Mouse (Mus musculus) lung, postnatal 25 days (tissue): Measurements from ENCODE around the gene Atxn1.

Experiments
- DNase-seq: peaks from one replicate; pipeline ENCODE4 v3.0.0; 2022; ENCODE audit warnings: low spot score

Atxn1 gene

DNA sequence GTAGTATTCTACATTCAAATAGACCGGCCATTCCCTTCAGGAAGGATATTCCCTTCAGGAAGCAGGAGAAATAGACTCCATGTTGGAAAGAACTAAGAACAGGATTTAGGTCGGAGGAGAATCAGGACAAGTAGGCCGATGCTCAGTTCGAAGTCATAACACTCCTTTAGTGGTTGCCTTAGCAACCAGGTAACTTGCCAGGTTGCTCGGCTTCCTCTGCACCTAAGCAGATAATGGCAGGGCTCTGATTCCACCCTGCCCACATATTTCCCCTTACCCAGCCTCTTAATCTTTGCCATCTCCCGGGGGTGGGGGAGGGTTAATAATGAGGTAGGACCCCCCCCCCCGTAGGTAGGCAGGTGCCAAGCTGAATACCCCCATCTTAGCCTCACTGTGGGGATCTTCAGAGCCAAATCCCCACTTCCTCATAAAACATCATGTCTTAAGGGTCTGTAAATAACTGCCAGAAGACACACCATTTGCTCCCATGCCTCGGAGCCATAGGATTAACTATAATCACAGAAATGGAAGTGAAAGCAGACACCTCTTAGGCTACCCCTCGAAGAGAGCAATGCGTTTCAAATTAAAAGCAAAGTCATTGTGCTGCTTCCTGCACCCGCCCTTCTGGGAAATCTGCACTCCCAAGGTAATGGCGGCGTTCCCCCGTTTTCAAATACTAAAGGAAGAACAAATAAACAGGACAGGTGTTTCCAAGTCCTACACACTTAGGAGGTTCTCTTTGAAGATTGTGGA lies 240.1 kb downstream of the Atxn1 start:
- DNase-seq = no peak

DNA sequence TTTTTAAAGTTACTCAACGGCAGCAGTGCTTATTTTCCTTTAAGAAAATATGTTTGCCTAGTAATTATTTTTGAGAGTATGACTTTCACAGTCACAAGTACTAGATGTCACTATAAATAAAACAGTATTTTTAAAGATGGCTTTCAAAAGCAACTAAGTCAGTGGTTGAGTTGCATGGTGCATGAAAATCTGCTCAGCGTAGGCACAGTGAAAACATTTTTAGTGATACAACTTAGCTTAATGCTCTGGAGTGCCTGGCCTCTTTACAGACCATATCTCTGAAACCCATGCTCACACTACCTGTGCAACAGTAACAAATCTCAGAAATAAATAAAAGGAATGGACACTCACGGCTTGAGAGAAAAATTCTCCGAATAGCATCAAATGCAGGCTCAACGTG lies 241.9 kb downstream of the Atxn1 start:
- no peak for DNase-seq

DNA sequence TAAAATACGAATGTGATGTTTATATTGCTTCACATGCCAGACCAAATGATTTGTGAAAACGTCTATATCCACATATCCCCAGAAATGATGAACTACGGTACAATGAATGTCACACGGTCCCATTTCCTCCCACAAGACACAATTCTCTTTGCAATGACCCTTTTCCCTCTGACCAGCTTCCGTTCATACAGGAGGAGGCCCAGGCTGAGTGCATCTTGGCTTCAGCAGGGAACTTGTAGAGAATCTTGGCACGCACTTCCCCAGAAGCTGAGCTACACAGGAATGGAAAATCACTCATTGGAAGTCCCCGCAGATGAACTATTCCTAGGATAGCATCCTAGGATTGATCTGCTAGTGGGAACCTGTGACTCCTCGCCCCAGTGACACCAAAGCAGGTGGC lies 243.2 kb downstream of the Atxn1 start:
- DNase-seq = no peak

DNA sequence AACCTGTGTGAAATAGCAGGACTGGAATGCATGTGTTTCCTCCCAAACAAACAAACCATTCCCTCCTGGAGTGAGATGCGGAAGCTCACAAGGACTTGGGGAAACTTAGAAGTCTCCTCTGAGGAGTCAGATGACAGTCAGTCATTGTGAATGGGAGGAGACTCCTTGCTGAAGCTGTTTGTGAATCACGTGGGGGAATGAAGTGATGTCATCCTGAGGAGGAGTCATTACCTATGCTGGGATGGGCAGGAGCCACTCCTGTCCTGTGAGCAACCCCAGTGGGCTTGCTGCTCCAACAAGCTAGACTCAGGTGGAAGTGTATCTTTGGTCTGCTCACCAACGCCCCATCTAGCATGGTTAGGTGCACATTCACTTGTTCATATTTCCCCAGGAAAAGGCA lies 246.0 kb downstream of the Atxn1 start:
- peak; percentile 17 for DNase-seq

DNA sequence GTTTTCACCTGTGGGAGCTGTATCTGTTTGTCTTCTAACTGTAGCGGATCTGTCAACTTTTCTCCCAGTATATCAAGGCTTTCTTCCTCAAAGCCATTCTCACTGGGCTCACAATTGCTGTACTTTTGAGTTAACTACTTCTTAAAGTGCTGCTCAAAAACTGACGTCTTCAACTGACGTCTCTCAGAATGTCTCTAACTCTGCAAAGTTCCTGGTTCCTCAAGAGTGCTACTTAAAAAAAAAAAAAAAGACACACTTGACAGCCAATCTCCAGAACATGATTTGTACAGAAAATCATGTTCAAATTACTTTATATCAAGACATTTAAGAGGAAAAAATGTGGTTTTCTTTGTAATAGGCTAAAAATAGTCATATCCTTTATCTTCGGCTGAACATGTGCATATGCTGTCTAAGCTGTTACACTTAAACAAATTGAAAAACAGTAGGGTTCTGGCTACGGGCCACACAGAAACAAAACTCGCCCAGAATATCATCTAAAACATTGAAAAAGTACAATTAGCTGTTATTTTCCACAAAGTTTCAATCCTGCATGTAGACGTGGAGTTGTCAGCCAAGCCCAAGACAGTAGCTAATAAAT lies 249.1 kb downstream of the Atxn1 start:
- peak; percentile 10 for DNase-seq

DNA sequence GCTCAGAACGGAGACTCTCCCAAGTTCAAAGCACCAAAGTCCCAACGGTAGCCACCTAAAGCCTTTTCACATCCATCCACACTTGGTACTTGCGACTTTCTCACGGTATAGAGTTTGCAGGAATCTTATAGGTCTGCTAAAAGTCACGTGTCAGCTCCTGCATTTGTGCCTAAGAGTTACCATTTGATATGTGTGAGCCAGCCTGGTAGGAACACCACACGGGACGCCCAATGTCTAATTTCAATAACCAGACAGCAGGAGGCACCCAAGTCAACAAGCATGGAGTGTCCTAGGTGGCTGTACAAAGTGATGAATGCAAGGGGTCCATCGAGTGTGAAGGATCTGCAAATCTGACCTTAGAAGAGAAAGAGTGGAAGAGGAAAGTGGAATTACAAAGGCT lies 254.8 kb downstream of the Atxn1 start:
- DNase-seq = no peak

DNA sequence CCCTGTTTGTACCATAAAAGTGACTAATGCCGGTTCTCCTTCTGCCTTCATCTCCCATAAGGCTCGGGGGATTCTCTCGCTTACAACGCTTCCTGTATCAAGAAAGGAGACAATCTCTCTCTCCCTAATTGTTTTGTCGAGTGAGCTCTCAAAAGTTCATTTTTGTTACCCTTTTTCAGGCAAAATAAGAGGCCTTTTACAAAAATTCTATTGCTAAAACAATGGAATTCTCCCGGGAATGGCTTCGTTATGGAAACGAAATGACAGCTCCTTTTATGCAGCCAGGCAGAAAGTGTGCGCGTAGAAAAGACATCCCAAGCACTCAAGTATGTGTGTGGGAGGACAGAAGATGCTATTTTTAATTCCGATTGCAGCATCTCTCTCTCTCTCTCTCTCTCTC lies 255.4 kb downstream of the Atxn1 start:
- DNase-seq = no peak

DNA sequence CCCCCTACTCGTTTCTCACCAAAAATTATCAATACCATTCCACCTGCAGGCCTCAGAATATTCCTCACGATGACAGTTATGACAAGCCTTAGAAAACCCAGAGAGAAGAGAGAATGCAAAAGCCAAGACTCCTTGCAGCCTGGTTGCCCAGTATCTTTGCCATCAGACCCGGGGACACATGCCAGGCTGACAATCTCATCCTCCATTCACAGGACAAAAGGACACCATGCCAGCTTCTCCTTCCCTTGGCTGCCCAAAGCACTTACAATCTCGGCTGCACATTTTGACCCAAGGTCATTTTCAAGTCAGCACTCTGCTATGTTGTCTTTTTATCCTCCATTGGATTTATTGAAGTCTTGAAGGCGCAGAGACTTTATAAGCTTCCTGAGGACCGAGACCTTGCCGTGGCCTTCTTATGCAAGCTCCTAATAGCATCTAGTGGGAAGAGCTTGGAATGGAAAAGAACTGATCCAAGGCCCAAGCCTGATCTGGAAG lies 263.5 kb downstream of the Atxn1 start:
- no peak for DNase-seq

DNA sequence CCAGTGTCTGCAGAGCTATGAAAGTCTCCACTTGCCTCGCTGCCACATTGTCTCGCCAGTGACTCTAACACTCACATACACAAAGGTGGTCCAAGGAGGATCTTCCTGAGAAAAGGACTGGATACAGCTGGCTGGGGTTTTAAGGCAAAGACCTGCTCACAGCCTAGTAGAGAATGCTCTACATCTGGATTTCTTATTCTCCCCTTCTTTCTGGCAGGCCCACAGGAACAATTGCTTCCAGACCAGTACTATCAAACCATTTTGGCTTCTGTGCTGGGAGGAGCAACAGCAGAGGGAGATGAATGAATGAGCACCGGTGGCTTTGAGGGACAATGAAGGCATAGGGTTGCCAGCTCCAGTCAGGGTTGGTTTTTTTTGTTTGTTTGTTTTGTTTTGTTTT lies 265.8 kb downstream of the Atxn1 start:
- no peak for DNase-seq

DNA sequence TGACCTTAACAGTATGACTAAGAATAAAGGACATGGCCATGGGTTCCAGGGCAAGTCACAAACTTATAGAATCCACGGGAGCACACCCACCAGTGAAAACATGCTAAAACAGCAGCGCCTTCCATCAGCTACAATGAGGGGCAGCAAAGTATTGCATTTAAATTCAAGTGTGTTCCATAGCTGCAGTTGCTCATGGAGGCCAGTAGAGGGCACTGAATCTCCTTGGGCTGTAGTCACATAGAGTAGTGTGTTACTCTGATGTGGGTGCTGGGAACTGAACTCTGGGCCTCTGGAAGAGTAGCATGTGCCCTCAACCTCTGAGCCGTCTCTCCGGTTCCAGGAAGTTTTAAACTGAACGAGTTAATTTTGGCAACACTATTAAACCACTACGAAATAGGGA lies 268.8 kb downstream of the Atxn1 start:
- no peak for DNase-seq

DNA sequence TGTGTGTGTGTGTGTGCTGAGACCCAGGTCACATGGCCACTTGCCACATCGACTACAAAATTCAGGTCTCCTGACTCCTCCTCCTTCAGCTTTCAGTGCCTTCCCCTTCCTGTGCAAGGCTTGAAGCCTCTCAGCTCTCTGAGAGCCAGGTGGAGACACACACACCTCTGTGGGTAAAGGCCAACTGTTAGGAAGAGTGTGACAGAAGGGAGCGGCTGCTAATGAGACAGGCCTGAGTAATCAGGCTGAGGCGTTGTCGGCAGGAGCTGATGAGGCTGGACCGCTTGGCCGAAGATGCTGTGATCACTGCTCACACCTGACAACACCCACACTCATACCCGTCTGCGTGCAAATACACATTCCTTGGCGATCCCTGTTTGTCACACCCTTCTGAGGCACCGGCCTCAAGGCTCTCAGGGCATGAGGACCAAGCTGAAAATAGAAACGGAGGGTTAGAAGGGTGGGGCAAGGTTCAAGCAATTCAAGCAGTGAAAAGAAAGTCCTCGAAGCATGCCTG lies 269.8 kb downstream of the Atxn1 start:
- DNase-seq = peak; percentile 63

DNA sequence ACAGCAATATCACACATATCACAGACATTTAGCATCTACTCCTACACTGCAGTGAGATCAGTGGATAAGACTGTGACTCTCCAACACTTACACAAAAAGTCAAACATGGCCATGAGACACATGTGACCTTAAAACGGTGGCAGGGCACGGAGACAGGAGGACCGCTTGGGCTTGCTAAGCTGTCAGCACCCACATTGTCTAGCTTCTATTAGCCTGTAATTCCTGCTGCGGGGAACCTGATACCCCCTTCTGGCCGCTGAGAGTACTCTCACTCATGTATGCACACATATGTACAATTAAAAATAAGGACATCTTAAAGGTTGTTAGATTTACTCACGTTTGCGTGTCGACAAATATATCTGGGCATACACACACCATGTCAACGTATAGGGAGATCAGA lies 270.9 kb downstream of the Atxn1 start:
- no peak for DNase-seq

DNA sequence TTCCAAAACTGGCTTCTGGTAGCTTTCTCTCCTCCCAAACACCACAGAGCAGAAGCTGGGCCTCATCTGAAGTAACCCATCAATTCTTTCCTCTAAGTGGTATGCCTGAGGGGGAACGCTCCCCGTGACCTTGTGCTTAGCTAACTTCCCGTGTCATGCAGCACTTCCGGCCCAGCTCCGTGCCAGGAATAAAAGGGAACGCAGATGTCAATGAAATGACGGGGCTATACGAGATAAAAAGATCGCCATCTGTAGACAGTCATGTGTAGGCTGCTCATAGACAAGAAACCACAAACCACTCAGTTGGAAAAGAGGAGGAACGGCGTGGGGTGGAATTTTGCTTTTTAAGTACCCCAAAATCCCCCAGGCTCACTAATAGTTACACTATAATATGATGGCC lies 271.3 kb downstream of the Atxn1 start:
- DNase-seq = no peak

DNA sequence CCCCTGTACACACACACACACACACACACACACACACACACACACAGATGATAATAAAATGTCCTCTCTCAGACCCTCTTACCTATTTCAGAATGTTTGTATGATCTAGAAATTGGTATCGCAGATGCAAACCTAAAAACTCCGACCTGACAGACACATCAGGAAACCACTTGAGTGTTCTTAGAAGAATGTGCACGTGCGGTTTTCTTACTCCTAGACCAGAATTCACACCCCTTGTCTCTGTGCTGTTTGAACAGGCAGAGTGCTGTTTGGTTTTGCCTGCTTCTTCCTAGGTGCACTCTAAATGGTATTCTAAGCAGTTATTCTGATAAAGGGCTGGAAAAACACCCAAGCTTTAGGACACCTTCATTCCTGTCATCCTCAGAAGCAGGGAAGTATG lies 271.7 kb downstream of the Atxn1 start:
- DNase-seq = no peak

DNA sequence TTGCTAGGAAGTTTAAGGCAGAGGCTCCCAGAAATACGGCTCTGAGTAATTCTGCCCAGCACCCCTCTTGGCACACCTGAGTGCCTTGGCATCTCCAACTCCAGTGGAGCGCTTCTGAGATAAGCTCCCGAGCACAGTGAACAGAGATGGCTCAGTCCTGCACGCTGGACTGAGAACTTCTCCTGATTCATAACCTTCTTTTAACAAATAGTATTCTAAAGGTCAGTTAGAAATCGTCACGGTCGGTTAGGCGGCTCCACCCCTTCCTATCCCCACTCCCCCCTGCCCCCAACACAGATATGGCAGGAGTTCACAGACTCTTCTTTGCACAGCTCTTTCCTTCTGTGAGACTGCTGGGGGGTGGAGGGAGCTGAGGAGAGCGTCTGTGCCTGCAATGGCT lies 272.4 kb downstream of the Atxn1 start:
- no peak for DNase-seq

DNA sequence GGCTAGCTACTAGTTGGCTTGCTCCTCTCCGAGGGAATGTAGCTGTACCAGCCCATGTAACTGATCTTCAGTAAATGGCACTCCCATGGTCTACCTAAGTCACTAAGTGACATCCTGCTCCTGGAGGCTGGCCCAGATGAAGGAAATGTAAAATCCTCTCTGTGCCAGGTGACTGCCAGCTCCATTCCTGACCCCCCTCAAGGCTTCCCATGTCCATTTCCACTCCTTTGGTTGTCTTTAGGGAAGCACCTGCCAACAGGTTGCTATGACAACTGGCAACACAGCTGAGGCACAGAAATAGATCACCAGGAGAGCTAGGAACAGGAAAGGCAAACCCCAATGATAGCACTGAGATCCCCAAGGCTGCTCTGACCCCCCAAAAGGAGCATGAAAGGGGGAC lies 274.4 kb downstream of the Atxn1 start:
- no peak for DNase-seq

DNA sequence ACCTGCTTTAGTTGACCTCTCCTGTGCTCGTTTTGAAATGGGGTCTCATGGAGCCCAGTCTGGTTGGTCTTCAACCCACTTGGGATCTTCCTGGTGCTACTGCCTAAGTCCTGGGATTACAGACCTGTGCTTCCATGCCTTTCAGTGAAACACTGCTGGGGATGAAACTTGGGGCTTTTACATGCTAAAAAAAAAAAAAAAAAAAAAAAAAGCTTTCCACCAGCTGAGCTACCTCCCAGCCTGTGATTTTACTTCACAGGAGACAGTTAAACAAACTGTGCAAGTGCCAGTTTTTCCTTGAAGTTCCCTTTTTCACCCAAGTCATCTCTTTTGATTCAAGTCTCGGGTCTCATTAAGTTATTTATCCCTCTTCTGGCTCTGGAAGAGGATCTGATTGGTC lies 275.9 kb downstream of the Atxn1 start:
- DNase-seq = no peak

DNA sequence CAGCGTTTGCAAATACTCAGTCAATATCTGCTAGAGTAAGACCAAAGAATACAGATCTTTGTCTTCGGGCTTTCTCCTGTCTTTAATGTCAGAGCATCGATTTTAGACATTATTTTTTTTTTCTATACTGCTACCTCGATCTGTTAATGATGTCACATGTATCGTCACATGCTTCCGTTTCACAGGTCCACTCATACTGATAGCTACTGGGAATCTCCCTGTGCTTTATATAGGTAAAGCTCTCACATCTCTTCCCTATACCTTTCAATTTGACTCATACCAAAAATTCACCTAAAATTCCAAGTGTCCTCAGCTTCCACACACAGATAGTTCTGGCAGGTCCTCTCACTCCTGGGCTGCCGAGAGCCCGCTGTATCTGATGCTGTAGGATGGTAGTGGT lies 277.2 kb downstream of the Atxn1 start:
- no peak for DNase-seq

DNA sequence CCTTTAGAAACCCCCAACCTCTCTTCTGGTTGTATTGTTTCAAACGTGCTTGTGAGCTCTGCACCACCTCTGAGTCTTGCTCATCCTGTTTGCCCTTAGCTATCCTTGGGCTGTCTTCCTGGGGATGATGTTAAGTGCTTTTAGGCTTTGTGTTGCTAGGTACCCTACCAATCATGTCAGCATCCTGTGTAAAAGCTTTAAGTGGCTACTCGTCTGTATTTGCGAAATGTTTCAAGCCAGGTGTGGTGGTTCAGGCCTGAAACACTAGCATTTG lies 278.6 kb downstream of the Atxn1 start:
- no peak for DNase-seq

DNA sequence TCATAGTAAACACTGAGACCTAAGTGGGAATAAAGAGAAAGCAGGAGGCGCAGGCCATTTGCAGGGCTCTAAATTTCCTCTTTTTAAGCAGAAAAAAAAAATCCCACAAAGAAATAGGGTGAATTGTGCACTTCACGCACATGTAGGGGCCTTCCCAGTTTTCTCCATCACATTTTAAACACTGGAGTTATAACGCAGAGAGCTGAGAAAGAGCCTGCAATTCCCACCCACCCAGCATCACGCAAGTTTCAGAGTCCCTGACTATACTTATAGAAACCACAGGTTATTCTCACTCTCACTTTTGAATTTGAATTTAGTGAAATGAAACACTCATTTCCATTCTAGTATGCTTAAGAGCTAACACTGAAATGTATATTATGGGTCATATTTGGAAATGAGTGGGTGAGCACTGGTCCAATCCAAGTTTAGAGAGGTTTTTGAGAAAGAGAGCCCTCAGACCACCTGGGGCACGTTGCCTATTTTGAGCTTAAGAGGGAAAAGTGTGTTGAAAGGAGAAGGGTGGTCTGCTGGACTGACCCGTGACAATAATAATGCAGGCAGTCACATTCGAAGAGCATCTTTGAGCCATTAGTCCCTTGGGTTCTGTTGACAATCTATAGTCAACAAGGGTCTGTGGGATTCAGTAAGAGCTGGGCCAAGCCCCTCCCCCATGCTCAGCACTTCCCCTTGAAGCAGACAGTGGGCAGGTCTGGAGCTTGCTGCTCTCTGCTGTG lies 279.1 kb downstream of the Atxn1 start:
- no peak for DNase-seq

DNA sequence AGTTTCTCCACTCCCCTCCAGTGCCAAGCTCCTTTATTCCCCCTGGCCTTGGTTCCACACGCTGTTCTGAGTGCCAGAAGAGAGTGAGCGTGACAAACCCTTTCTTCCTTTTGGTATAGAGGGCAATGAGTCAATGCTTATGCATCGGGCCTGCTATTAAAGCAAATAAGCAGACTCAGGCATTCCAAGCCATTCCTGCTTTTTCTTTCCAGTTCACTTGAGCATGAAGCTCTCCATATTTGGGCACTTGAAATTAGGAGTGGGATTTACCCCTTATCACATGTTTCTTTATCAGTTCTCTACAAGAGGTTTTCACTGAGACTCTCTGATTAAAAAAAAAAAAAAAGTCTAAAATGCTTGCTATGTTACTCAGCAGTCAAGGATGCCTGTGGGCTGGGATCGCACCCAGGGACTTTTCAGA lies 279.9 kb downstream of the Atxn1 start:
- DNase-seq = peak; percentile 36

DNA sequence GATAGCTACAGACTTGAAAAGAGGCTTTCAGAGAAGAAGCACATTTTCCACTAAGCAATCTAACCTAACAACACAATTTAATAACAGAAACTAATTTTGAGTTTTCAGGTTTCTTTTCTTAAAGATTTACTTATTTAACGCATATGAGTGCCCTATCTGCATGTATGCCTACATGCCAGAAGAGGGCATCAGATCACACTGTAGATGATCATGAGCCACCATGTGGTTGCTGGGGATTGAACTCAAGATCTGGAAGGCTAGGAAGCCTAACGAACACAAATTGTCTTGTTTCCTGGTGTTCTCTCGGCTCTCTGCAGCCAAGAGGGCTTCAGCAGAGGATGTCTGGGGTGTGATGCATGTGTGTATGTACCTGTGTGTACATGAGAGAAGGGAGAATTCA lies 280.8 kb downstream of the Atxn1 start:
- no peak for DNase-seq

DNA sequence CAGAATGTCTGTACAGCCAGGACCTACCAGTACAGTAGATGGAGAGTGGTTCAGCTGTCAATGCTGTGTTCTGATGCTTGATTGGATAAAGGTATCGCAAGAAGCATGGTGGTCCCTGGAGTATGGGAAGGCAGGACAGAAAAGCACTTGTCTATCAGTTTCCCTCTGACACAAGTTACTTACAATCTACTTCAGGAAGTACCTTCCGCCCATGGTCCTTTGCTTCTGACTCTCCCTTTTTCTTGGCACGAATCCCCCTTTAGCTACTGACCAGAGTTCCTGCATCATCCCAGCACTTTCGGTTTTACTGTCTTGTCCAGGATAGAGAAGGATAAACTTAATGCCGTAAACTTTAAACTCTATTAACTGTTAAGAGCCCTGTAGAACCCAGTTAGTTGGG lies 283.6 kb downstream of the Atxn1 start:
- peak; percentile 41 for DNase-seq
